Mouse (Mus musculus) midbrain, embryonic 10.5 days (tissue): ENCODE results near the gene Gpr35. TPM values are rescaled to one million over a fixed set of nuclear protein-coding genes. Genes with fewer than 3 reads are reported as not detected.

Experiments used
- DNase-seq: peaks from one replicate; pipeline ENCODE4 v3.0.0-alpha.2; 2017; ENCODE audit warnings: low spot score
- H3K27ac ChIP-seq: fragments of 300-500 bp; sonication (generic); replicated peaks from 2 replicates; pipeline ENCODE4 v1.5.1; 2016; ENCODE audit warnings: mild to moderate bottlenecking
- H3K27me3 ChIP-seq: fragments of 300-500 bp; sonication (generic); 2 replicates; pipeline ENCODE4 v1.6.1; 2016; ENCODE audit warnings: low read depth, mild to moderate bottlenecking; ENCODE audit not compliant: poor library complexity, severe bottlenecking
- H3K36me3 ChIP-seq: fragments of 300-500 bp; sonication (generic); 2 replicates; pipeline ENCODE4 v1.6.1; 2016; ENCODE audit warnings: mild to moderate bottlenecking, moderate library complexity
- H3K4me1 ChIP-seq: fragments of 300-500 bp; sonication (generic); 2 replicates; pipeline ENCODE4 v1.6.1; 2016
- H3K4me3 ChIP-seq: fragments of 300-500 bp; sonication (generic); 2 replicates; pipeline ENCODE4 v1.5.1; 2016; ENCODE audit warnings: mild to moderate bottlenecking, moderate library complexity
- H3K9me3 ChIP-seq: fragments of 300-500 bp; sonication (generic); replicated peaks from 2 replicates; pipeline ENCODE4 v1.6.1; 2016; ENCODE audit warnings: mild to moderate bottlenecking
- WGBS: fragments of 180-500 bp; shearing (Covaris S2); methylation state at CpG from one replicate; pipeline ENCODE4 v1.1.7; 2016; 5-methylcytosine and 5-hydroxymethylcytosine counted together
- polyA plus RNA-seq: library from polyadenylated mRNA; unstranded; fragments of >200 nt; fragmentation: Nextera tagmentation; extraction: Ambion mirVana; gene quantifications from 2 replicates; pipeline ENCODE4 v1.2.1, GENCODE M21; 2016

Gene Gpr35
- polyA plus RNA-seq, 1 experiment from 2014 or later = 0.36 TPM

DNA sequence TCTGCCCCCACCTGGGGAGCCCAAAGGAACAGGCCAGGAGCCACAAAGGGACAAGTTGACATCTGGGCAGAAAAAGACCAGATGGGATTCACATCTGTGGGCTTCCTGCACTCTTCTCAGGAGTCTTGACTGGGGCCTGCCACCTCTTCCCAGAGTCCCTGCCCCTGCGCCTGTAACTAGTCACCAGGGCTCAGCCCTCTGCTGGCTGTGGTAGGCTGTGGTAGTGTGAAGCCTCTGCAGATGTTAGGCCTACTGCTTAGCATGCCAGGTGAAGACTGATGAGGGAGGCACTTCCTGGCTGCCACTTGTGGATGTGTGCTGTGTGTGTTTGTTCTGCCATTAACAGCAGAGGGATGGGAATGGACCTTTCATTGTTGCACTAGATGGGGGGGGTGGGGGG is 38.4 kb upstream of the Gpr35 start:
- Histone ChIP-seq H3K9me3 (no peaks in the 10 kb centered on the region), H3K4me1 (peaks cover 43% of the 10 kb centered on the region), H3K36me3 (peaks cover 38% of the 10 kb centered on the region), H3K4me3 (peak overlapping the region; percentile 75), H3K27me3 (peaks cover 24% of the 10 kb centered on the region), H3K27ac (no peak overlapping the region)
- 50% methylated on average over 1 of the region's 1 CpGs for WGBS
- peak; percentile 20 for DNase-seq

DNA sequence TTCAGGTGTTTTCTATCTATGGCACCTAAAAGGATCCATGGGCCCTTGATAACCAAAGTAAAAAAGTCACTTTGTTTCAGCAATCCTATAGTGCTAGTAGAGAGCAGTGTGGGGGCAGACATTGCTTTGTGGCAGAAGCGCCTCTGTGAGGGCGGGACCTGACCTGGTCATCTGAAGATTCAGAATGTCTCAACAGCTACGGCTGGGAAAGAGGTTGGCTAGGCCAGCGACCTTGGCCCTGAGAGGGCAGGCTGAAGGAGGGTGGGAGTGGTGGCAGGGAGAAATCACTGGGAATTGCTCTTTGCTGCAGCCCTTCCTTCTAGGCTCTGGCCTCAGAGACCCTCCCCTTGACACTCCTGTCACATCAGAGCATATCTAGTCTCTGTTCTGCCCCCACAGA is 36.4 kb upstream of the Gpr35 start:
- H3K9me3 ChIP-seq = no peaks in the 10 kb centered on the region
- H3K4me1 ChIP-seq = peaks cover 34% of the 10 kb centered on the region
- peaks cover 58% of the 10 kb centered on the region for H3K36me3 ChIP-seq
- WGBS = 87% methylated on average over 4 of the region's 4 CpGs
- H3K27me3 ChIP-seq = peaks cover 9% of the 10 kb centered on the region
- no peak overlapping the region for H3K27ac ChIP-seq
- no peak for DNase-seq
- H3K4me3 ChIP-seq = no peak overlapping the region

DNA sequence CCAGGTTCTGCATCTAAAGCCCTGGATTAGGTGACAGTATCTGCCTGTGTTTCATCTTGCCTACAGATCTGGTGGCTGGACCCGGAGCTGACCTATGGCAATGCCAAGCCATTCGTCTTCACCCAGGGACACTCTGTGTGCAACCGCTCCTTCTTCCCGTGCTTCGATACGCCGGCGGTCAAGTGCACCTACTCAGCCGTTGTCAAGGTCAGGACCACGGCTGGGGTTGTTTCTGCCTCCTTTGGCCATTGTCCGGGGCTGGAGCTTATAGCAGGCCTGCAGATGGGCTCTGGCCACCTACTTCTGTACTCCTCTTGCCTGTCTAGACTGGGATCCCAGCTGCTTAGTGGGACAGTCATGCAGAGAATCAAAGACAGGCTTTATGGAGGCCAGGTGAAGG is 35.7 kb upstream of the Gpr35 start:
- DNase-seq = no peak
- H3K27ac ChIP-seq = no peak overlapping the region
- 89% methylated on average over 11 of the region's 11 CpGs for WGBS
- H3K9me3 ChIP-seq = no peaks in the 10 kb centered on the region
- H3K4me3 ChIP-seq = no peak overlapping the region
- peaks cover 1% of the 10 kb centered on the region; the same call in 1 of the 2 replicates for H3K27me3 ChIP-seq
- peaks cover 65% of the 10 kb centered on the region for H3K36me3 ChIP-seq
- peaks cover 26% of the 10 kb centered on the region for H3K4me1 ChIP-seq

DNA sequence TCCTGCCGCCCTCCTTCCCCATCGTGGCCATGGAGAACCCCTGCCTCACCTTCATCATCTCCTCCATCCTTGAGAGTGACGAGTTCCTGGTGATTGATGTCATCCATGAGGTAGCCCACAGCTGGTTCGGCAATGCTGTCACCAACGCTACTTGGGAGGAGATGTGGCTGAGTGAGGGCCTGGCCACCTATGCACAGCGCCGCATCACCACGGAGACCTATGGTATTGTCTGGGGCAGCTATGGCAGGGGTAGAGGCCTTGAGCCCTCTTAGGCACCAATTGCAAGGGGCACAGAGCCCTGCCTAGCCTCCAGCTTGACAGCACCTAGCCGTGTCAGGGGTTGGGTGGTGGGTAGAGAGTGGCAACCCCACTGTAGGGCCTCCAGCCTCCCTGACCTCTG is 33.9 kb upstream of the Gpr35 start:
- Histone ChIP-seq H3K4me3 (no peak overlapping the region), H3K36me3 (peaks cover 80% of the 10 kb centered on the region), H3K9me3 (no peaks in the 10 kb centered on the region), H3K27ac (no peak overlapping the region), H3K4me1 (peaks cover 14% of the 10 kb centered on the region), H3K27me3 (no peaks in the 10 kb centered on the region)
- WGBS = 91% methylated on average over 9 of the region's 9 CpGs
- no peak for DNase-seq

DNA sequence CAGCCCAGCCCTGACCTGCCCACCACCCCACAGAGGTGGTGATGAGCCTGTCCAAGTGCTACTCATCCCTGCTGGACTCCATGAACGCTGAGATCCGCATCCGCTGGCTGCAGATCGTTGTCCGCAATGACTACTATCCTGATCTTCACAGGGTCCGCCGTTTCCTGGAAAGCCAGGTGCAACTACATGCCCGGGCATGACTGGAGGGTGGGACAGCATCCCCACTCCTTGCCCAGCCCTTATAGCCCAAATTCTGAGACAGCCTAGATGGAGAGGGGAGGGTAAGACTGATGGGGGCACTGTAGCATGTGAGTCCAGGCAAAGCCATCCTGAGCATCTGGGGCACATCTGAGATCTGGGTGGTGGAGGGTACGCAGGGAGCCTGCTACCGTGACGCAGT is 31.5 kb upstream of the Gpr35 start:
- no peak for DNase-seq
- Histone ChIP-seq H3K4me1 (no peaks in the 10 kb centered on the region), H3K4me3 (no peak overlapping the region), H3K9me3 (no peaks in the 10 kb centered on the region), H3K27ac (no peak overlapping the region), H3K36me3 (peaks cover 73% of the 10 kb centered on the region), H3K27me3 (no peaks in the 10 kb centered on the region)
- 98% methylated on average over 11 of the region's 11 CpGs for WGBS

DNA sequence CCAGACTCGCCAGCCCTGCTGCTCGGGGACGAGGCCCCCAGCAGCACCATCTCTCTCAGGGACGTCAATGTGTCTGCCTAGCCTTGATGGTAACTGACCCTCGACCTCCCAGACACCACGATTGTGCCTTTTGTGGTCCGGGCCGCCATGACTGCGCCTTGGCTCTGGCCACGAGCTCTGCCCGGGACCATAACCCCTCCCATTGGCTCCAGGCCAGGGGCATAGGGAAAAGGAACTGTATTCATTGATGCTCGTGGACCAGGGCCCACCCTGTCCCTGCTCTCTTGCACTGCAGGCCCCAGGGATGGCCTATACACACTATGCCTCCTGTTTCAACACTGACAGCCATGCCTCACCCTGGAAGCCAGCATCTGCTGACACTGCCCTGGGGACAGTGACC is 30.9 kb upstream of the Gpr35 start:
- no peaks in the 10 kb centered on the region for H3K9me3 ChIP-seq
- H3K36me3 ChIP-seq = peaks cover 67% of the 10 kb centered on the region
- no peak overlapping the region for H3K4me3 ChIP-seq
- H3K4me1 ChIP-seq = no peaks in the 10 kb centered on the region
- no peak for DNase-seq
- 94% methylated on average over 12 of the region's 12 CpGs for WGBS
- H3K27me3 ChIP-seq = no peaks in the 10 kb centered on the region
- H3K27ac ChIP-seq = no peak overlapping the region

DNA sequence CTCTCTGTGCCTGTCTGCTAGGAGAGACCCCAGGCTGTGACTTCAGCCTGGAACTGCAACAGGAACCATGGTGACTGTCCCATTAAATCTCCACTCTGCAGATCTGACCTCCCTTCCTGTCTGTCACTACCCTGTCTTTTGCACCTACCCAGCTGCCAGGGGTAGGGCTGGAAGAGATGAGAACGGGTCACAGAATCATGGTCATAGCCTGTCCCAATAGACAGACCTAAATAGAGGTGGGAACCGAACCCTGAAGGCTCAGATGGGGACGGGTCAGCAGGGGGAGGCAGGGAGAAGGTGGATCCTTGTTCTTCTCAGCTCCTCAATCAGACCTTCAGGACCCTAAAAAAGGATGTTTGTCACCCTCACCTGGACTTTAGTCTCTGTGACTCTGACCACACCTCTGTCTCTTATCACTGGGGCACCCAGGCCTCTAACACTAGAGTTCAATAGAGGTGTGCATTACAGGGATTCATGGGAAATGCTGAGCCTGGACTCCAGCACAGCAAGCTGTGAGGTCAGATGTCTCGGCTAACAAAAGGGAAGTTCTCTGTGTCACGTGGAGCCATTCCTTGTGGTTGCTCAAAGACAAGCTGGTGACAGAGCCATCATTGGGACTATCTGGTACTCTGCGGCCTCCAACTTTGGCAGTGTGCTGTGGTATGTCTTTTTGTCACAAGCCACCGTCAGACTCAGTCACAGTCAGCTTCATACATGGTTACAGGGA is 30.0 kb upstream of the Gpr35 start:
- no peaks in the 10 kb centered on the region for H3K27me3 ChIP-seq
- peaks cover 58% of the 10 kb centered on the region for H3K36me3 ChIP-seq
- WGBS = 87% methylated on average over 7 of the region's 7 CpGs
- no peak overlapping the region for H3K4me3 ChIP-seq
- H3K27ac ChIP-seq = no peak overlapping the region
- no peak for DNase-seq
- no peaks in the 10 kb centered on the region for H3K9me3 ChIP-seq
- H3K4me1 ChIP-seq = no peaks in the 10 kb centered on the region

DNA sequence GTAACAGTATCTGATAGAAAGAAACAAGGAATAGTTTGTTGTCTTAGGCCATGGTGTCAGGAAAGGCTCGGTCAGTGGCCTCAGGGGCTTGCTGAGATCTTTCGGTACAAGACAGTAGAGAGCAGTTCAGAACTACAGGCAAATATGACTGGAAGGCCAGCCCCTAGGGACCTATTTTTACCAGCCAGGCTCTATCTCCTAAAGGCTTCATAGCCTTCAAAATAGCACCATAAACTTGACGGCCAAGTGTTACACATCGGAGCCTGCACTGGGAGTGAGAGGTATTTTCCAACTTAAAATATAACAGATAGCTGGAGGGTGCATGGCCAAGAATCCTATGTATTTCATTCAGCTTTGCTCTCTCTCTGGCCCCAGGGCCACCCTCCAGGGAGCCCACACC is 29.2 kb upstream of the Gpr35 start:
- WGBS = 91% methylated on average over 4 of the region's 4 CpGs
- H3K4me3 ChIP-seq = no peak overlapping the region
- H3K27me3 ChIP-seq = no peaks in the 10 kb centered on the region
- H3K9me3 ChIP-seq = no peaks in the 10 kb centered on the region
- H3K4me1 ChIP-seq = no peaks in the 10 kb centered on the region
- H3K36me3 ChIP-seq = peaks cover 50% of the 10 kb centered on the region
- H3K27ac ChIP-seq = no peak overlapping the region
- no peak for DNase-seq

DNA sequence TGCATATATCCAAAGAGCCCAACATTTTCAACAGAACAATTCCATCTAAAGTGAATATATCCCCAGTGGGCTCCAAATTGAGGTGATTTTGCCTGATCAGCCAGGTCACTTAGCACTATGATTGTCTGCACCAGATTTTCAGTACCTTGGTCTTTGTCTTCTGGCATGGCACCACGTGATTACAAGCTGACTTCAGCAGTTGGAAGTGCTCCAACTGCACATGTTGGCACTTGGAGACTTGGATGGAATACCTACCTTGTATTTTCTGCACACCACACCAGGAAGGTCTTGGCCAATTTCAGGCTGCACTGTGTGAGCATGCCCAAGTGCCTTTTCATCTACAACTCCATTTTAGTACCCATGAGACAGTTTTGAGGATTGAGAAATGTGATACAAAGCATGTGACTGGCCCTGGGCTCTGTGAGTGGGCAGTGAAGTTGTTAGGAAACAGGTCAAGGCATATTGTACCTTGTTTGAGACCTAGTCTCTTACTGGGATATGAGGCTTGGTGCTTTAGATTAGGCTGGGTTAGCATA is 20.4 kb upstream of the Gpr35 start:
- Histone ChIP-seq H3K36me3 (no peaks in the 10 kb centered on the region), H3K27ac (no peak overlapping the region), H3K9me3 (no peaks in the 10 kb centered on the region; the same call in 1 of the 2 replicates), H3K4me1 (peaks cover 15% of the 10 kb centered on the region), H3K27me3 (no peaks in the 10 kb centered on the region), H3K4me3 (no peak overlapping the region)
- WGBS = 26% methylated on average over 1 of the region's 1 CpGs
- no peak for DNase-seq

DNA sequence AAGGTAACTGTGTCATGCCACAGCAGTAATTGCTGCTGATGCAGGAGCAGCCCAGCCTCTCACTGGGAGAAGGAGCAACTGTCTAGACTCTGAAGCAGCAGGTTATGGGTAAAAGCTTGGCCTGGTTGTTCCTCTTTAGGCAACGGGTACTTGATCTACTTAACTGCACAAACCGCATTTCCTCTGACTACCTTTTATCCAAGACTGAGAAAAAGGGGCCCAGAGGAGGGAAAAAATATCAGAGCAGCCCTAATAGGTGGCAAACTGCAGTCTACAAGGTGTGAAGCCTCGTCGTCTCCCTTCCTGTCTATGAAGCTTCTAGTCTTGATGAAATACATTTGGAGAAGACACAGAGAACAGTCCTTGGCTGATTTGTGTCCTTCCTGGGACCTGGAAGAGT is 17.1 kb upstream of the Gpr35 start:
- Histone ChIP-seq H3K27ac (peak overlapping the region; percentile 92), H3K36me3 (peaks cover 11% of the 10 kb centered on the region), H3K27me3 (no peaks in the 10 kb centered on the region), H3K9me3 (no peaks in the 10 kb centered on the region; the same call in 1 of the 2 replicates), H3K4me3 (peak overlapping the region; percentile 82), H3K4me1 (peaks cover 36% of the 10 kb centered on the region)
- WGBS = 81% methylated on average over 4 of the region's 4 CpGs
- DNase-seq = no peak

DNA sequence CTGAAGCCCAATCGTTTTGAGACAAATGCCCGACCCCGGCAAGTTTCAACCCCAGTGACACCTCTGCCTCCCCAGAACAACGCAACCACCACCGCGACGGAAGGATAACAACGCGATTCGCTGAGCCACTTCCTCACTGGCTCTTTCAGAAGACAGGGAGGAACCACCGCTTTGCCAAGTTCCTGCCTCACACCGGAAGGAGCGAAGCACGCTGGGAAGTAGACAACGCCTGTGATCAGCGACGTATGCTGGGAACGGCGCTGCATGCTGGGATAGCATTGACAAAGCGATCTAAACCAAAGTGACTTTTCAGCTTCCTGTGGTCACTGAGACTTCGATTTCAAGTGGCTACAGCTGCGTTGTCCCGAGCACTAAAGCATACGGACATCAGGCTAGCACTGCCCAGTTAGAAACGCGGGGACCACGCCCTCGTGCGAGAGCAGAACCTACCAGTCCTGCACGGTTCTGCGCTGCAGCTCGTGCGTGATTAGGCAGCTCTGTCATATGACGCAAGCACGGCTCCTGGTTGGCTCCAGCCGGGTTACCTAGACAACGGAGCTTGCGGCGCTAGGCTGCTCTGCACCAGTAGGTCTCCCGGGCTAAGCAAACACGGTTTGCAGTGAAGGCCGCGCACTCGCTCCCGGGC is 16.4 kb upstream of the Gpr35 start, which contains the start of gene Capn10:
TSS of gene Capn10 (plus strand) at position 195 of the 646 bp plus-strand sequence.
- H3K4me3 ChIP-seq = peak within 1 kb of the TSS; percentile 82
- peaks cover 36% of the 10 kb centered on the region for H3K4me1 ChIP-seq
- peak within 1 kb of the TSS; percentile 92 for H3K27ac ChIP-seq
- under 1% methylated on average over 45 of the region's 45 CpGs for WGBS
- no peaks in the 10 kb centered on the region for H3K27me3 ChIP-seq
- peaks cover 18% of the 10 kb centered on the region for H3K36me3 ChIP-seq
- DNase-seq = peak; percentile 97
- no peaks in the 10 kb centered on the region; the same call in 1 of the 2 replicates for H3K9me3 ChIP-seq

DNA sequence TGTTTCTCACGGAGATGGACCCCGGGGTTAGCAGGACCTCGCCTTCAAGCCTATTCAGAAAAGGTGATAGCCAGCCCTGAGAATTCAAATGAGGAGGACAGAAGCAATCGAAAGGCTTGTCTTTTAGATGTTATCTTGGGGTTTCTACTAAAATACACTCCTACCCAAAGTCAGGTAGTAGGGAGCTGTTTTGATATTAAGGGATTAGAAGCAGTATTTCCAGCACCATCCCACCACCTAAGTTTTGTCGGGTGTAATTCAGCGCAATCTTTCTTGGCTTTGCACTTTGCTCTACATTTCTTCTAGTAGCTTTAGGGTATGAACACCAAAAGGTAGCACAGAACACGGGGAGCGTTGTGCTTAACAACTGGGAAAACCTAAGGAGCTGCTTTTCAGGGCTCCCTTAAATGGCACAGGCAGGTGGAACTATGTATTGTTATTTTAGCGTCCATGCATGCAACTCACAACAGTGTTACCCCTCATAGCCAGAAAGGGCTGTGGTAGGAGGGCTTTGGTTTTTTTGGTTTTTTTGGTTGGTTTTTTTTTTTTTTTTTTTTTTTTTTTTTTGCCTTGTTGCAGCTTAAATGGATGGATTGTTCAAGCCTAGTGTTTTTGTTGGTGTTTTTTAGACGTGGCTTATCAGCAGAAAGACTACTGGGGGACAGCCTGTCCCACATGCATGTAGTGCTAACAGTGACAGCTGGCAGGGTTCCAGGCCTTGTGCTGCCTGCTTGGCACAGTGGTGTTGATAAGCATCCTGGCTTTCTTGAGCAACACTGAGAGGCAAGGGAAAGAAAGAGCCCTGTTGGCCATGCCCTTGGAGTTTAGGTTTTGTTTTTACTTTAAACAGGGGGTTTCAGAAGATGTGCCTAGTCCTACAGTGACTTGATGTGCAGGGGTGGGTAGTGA is 15.4 kb upstream of the Gpr35 start:
- Histone ChIP-seq H3K4me3 (peak overlapping the region; percentile 82), H3K36me3 (peaks cover 28% of the 10 kb centered on the region), H3K9me3 (no peaks in the 10 kb centered on the region; the same call in 1 of the 2 replicates), H3K4me1 (peaks cover 36% of the 10 kb centered on the region), H3K27me3 (no peaks in the 10 kb centered on the region), H3K27ac (peak overlapping the region; percentile 92)
- WGBS = 19% methylated on average over 10 of the region's 10 CpGs
- DNase-seq = no peak
